Mouse (Mus musculus) left cerebral cortex, postnatal 36 days (tissue): ENCODE results near the gene Cphx3. TPM values are rescaled to one million over a fixed set of nuclear protein-coding genes. Genes with fewer than 3 reads are reported as not detected.
"Not testable (repeated sequence)": the region's sequence is repeated elsewhere in the genome, so short reads cannot be mapped to it uniquely, and the experiment has no call there.

Source experiments
- DNase-seq, 2 experiments: peaks; one replicate each; pipeline ENCODE4 v3.0.0; 2021 to 2022; ENCODE audit warnings: low spot score in 2 of 2, mixed read lengths in 1 of 2
- intact Hi-C: fragments of 180-260 bp; cut with DNase I; formaldehyde crosslinking; loops from one replicate; pipeline ENCODE4 v1.15.1; 2025
- total RNA-seq, 2 experiments: library from RNA; stranded (reverse); gene quantifications; 2 replicates each; pipeline ENCODE4 v1.2.3; 2021

Gene Cphx3
- not detected for total RNA-seq

- DNase-seq, intact Hi-C loops: not testable (repeated sequence)
These were observed at the start of gene Cphx3 for GRCm38 (mm10) chr14:26081997-26082396. TSS of gene Cphx3 (plus strand) at chr14:26082297.

- DNase-seq, intact Hi-C loops: not testable (repeated sequence)
These were observed 47.7 kb upstream of the Cphx3 start for GRCm38 (mm10) chr14:26034364-26034763.

DNA sequence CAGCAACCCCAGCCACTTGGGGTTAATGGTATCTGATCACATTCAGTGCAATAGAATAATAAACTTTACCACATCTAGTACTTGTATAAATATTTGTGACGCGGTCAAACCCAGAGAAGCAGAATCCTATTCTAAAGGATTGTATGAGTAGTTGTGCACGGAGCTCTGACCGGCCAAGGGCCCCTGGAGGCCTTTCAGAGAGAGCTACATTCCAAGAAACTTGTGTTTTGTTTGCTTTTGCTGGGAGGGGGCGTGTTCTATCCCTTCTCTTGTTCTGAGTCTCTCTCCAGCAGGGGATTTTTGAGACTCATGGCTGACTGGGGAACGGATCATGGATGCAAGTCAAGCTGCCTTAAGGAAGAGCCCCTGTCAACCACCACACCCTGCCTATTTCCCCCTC is 46.7 kb upstream of the Cphx3 start:
- DNase-seq, intact Hi-C loops: not testable (repeated sequence)

DNA sequence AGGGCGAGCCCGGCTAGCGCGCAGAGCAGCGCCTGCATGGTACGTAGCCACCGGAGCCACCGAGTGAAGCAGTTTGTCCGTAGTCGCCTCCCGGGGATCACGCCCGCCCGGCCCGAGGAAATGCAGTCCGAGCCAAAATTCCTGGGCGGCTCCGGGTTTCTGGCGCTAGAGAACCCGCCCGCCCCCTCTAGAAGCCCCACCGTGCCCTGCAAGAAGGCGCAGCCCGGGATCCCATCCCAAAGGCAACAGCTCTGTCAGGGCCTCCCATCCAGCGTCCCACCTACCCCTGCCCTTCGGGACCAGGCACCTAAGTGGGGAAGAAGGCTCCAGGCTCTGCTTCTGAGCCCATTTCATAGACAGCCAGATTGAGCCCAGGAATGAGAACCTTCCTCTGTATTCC is 39.5 kb upstream of the Cphx3 start, which contains the start of gene Gm9780:
Gene Gm9780 (minus strand): TSS at position 101 of the 400 bp plus-strand sequence.
- DNase-seq, intact Hi-C loops: not testable (repeated sequence)

GRCm38 (mm10) chr14:26045007-26045406 is 37.1 kb upstream of the Cphx3 start:
- not testable (repeated sequence) for DNase-seq

GRCm38 (mm10) chr14:26047026-26047425 is 35.1 kb upstream of the Cphx3 start:
- intact Hi-C loops, DNase-seq: not testable (repeated sequence)

More at GRCm38 (mm10) chr14:26045007-26045406, 37.1 kb upstream of the Cphx3 start:
- intact Hi-C loops, result not testable (repeated sequence)

DNA sequence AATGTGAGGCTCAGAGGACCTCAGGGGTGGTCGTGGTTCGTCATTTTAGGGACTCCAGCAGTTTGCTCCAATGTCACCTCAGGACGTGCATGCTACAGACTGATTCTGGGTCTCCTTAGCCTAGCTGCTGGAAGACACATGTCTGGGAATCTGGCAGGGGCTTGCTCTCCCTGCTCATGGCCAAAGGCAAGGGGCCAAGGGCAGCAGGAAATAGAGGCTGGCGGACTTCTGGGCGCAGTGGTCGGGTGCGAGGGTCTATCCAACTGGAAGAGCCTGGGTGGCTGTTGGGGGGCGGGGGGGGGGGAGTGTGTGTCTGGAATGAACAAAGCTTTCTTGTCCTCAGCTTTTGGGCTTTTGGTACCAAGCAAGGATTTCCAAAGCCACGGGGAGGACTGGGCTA is 33.3 kb upstream of the Cphx3 start:
- DNase-seq, intact Hi-C loops: not testable (repeated sequence)

- DNase-seq, intact Hi-C loops: not testable (repeated sequence)
These were observed 23.9 kb upstream of the Cphx3 start for GRCm38 (mm10) chr14:26058184-26058583.

- intact Hi-C loops, DNase-seq: not testable (repeated sequence)
These were observed 22.7 kb upstream of the Cphx3 start for GRCm38 (mm10) chr14:26059362-26059761.

GRCm38 (mm10) chr14:26066574-26067324 is 15.3 kb upstream of the Cphx3 start:
- intact Hi-C loops, result not testable (repeated sequence)

DNA sequence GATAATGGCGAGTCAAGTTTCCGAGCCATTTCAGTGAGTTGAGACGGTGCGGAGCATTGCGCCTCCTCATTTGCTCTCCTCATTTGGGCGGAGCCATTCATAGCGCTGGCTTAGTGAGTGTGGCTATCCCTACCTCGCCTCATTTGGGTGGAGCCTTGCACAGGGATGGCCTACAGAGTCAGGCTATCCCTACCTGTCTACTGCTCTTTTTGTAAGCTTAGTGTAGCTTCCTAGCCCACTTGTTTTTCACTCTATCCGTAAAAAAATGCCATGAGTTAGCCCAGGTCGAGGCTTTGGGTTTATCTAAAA is 14.8 kb upstream of the Cphx3 start, which contains the start of gene Tmem254c:
Gene Tmem254c (minus strand): TSS at position 31 of the 309 bp plus-strand sequence.
- DNase-seq, intact Hi-C loops: not testable (repeated sequence)

More at GRCm38 (mm10) chr14:26066574-26067324, 15.3 kb upstream of the Cphx3 start:
- not testable (repeated sequence) for DNase-seq

GRCm38 (mm10) chr14:26076620-26077390 is 5.3 kb upstream of the Cphx3 start:
- intact Hi-C loops, DNase-seq: not testable (repeated sequence)

DNA sequence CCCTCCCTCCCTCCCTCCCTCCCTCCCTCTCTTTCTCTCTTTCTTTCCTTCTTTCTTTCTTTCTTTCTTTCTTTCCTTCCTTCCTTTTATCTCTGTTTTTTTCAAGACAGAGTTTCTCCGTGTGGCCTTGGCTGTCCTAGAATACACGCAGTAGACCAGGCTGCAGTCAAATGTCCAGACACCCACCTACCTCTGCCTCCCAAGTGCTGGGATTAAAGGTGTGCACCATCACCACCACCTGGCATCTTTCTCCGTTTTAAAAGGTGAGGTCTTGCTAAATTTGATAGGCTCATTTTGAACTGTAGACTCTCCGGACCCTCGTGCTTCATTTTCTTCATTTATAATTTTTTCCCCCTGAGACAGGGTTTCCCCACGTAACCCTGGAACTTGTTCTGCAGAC is 881 bp upstream of the Cphx3 start, which contains the start of gene Cphx2:
Gene Cphx2 (plus strand): TSS at position 301 of the 400 bp plus-strand sequence.
- DNase-seq, intact Hi-C loops: not testable (repeated sequence)

GRCm38 (mm10) chr14:26097622-26098021 is 15.5 kb downstream of the Cphx3 start:
- DNase-seq, intact Hi-C loops: not testable (repeated sequence)

DNA sequence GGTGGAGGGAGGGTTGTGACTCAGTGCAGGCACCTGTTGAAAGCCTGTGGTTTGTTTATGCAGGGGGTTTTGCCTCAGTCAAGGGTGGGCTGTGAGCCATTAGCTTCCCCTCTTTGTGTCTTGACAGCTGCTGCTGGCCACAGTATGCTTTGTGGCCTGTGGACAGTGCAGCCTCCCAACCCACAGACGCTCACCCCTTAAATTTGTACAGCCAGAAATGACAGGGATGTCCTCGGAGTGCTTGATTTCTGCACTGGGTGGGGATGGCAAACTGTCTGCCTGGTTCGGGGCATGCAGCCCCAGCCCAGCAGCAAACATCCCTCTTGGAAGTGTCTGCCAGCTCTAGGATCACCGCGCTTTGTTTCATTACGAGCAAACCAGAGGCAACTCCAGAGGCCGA is 36.1 kb downstream of the Cphx3 start, which contains the start of gene Duxbl2:
Gene Duxbl2 (plus strand): TSS at position 200 of the 400 bp plus-strand sequence.
- DNase-seq, intact Hi-C loops: not testable (repeated sequence)

DNA sequence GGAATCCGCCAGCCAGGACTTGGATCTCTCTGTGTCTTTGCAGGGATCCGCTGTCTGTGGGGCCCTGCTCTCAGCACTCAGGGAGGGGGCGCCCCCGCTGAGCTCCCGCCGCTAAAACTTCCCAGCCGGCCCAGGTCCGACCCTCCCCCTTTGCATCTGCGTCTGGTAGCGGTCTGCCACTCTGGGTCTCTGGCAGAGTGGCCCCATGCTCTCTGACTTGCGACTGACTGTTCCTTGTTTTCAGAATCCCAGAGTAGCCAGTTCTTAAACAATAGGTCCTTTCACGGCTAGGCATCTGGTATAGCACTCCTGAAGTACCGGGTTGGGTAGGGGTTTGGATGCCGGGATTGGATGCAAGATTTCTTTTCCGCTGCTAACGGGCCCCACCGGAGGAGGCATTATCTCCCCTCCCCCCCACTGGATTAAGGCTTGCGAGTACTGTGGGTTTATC is 36.5 kb downstream of the Cphx3 start:
- intact Hi-C loops, DNase-seq: not testable (repeated sequence)

DNA sequence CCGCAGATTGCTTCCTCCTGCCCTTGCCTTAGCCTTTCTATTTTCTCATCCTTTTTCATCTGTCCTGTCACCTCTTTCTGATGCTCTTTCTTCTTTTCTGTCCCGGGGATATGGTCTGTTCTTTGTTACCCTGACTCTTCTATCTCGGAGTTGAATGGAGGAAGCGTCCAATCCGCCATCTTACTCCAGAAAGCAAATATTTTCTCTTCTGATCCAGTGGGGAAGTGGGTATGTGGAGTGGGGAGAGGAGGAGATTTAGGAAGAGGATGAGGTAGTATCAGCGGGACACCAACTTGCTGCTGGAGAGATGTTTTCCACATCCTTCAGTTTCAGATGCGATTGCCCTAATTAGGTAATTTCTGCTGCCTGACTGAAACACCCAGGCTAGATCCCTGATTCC is 37.0 kb downstream of the Cphx3 start:
- DNase-seq, intact Hi-C loops: not testable (repeated sequence)

DNA sequence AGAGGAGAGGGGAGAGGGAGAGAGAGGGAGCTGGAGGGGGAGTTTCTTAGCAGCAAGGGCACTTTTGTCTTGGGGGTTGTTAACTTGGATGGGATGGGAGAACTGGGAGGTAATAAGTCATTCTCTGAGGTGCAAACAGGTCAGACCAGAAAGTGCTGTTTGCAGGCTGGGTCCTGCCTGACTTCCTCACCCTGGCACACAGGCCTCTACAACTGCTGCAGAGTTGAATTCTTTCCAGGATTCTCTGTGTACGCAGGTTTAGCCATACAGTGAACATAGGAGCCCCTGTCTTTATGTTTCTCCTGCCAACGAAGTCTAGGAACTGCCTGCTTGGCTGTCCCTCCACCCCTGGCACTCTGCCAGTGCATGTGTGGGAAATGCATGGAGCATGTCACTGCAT is 65.0 kb downstream of the Cphx3 start:
- DNase-seq, intact Hi-C loops: not testable (repeated sequence)

- DNase-seq, intact Hi-C loops: not testable (repeated sequence)
These were observed 73.9 kb downstream of the Cphx3 start for GRCm38 (mm10) chr14:26156032-26156431.

DNA sequence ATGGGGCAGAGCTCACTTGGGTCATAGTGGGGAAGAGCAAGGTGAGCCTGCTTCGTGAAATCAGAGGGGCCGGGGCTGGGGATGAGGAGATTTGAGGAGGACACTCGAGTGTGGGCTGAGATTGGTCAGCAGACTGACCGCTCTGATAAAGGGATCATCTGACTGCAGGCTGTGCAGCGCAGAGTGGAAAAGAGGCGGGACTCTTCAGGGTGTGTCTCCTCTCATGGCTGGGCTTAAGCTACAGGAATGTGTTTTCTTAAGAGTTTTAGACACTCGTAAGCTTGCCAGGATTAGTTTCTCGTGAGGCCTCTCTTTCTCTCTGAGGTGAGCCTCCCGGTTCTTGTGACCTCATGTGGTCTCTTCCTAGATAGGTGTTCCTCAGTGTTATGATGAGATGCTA is 79.1 kb downstream of the Cphx3 start:
- intact Hi-C loops, DNase-seq: not testable (repeated sequence)
